Mouse (Mus musculus): ENCODE data around the gene Gif.
A peak's percentile ranks its signal among the peaks of the same experiment; 100 is the strongest.

Gif gene

DNA sequence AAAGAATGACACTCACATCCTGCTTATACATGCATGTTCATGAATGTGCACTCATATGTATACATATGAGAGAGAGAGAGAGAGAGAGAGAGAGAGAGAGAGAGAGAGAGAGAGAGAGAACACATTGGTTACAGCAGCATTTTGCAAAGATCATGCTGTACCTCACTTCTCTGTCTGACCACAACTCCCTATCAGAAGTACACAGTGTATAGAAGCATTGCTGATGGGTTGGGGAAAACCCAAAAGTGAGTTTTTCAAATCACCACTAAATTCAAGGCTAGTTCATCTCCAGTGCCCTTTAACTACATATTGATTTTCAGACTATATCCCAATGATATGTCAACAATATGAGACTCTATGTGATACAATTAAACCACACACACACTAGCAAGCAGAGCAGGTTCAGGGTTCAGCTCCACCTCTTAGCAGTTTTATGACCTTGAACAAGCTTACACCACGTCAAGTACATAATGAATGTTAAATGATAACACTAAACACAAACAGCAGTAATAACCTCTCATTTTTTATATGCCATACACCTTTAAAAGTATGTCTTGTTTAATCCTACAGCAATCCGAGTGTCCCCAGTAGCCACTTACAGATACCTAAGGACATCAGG is 46.5 kb downstream of the Gif start:
- no peak for DNase-seq (ENCODE audit: extremely low read depth, low read depth, low spot score)

- DNase-seq (ENCODE audit: extremely low read depth, low read depth, low spot score) = no peak
Measured at GRCm38 (mm10) chr19:11794447-11794846, 47.1 kb downstream of the Gif start.

DNA sequence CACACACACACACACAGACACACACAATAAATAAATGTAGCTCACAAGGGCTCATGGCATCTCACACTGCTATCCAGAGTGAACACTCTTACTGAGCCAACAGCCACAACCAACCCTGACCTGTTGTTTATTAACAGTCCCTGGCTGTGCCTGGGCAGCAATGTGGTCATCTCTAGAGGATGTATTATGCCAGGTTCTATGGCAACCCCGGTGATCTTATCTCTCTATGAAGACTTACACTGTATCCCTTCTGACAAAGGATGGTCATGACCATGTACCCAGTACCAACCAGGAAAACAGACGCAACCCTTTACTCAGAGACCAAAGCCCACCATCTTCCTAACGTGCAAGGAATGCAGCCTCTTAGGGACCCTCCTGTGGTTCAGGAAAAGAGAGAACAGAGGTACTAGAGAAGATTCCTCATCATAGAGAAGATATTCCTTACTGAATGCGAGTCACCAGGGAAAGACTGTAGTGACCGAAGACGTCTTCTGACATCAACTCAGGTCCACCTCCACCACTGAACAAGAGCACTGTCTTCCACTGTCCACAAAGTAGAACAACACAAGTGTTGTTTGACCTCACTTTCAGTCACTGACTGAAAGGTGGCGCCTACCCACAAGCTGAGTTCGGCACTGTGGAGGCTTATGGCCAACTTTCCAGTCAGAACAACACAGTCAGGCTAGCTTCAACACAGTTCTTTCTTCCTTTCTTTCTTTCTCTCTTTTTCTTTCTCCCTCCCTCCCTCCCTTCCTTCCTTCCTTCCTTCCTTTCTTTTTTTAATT is 53.4 kb downstream of the Gif start:
- no peak for DNase-seq (ENCODE audit: extremely low read depth, low read depth, low spot score)

DNA sequence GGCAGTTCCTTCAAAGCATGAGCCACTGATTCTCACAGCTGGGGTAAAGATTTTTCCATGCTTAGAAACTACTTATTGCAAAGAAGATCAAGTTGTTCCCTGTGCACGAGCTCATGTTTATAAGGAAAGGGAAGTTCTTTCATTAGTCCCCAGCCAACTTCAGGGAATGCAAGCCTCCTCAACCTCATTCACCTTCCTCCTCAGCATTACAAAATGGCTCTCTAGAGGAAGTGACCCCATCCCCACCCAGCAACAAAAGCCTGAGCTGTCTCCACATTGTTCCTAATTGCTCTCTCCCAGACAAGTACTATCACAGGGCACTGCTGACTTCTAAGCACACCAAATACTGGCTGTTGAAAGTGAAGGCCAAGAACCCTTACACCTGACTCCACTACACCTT is 57.1 kb downstream of the Gif start:
- no peak for DNase-seq (ENCODE audit: extremely low read depth, low read depth, low spot score)

DNA sequence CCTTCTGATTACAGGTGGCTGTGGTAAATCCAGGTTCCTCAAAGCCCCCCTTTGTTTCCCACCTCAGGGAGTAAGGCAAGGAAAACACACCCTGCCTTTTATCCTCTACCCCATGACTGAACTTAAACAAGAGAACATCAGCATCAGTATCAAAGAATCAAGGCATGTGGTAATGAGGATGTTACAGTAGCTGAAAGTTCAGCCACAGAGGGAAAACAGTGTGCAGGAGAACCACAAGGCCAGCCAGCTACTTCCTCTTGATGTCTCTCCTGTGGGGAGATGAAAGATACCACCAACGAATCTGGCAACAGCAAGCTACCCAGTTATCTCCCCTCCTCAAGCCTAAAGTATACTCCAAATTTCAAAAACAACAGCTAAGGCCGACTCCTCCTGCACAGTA is 59.9 kb downstream of the Gif start:
- DNase-seq (ENCODE audit: extremely low read depth, low read depth, low spot score) = no peak

DNA sequence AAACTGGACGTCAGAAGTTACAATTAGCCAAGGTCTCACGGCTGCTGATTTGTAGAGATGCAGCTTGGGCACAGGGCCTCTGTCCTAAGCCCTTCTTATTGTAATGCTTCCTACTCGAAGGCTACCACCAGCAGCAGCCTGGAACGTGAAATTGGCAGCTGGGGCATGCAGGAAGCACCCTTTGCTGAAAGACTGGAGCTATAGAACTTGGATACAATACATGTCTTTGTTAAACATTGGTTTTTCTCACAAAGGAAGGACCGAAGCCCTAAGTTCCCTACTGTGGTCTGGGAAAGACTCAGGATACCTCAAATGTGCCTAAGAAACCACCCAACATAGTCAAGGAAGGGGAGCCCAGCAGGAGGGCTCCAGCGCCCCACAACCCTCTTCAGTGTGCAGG is 60.5 kb downstream of the Gif start:
- no peak for DNase-seq (ENCODE audit: extremely low read depth, low read depth, low spot score)

GRCm38 (mm10) chr19:11808452-11808851 is 61.1 kb downstream of the Gif start:
- no peak for DNase-seq (ENCODE audit: extremely low read depth, low read depth, low spot score)

DNA sequence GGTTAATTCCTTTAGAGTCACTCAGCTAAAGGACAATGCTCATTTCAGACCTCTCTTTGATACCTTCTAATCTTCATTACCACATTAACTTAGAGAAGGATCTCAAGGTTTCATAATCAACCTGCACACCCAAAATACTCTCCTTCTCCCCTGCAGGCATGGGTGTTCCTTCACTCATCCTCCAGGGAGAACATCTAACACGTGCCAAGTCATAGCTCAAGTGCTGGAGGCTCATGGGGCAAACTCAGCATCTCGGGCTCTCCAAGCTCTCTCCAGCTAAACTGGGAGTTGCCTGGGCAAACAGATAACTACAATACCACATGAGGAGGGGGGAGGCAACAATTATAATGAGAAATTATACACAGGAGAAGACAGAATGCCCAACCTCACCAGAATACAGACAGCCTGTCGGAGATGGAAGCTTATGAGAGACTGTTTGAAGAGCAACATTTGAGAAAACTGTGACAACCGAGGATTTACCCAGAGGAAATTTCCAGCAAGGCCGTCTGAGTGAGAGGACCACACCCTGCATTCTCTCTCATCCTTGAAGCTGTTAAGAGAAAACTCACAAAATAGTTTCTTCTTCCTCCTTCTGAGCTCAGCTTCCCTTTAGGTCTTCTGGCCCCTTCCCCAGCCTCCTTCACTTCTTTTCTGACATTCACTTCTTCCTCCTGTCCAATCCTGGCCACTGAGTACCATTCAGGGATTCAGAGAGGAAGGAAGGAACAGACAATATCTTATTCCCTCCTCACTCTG is 62.8 kb downstream of the Gif start:
- DNase-seq (ENCODE audit: extremely low read depth, low read depth, low spot score) = peak; percentile 28

- DNase-seq (ENCODE audit: extremely low read depth, low read depth, low spot score) = peak; percentile 16
Measured at GRCm38 (mm10) chr19:11810856-11811255, 63.5 kb downstream of the Gif start.

- DNase-seq (ENCODE audit: extremely low read depth, low read depth, low spot score) = no peak
Measured at GRCm38 (mm10) chr19:11811688-11812365, 64.5 kb downstream of the Gif start.
